Mouse (Mus musculus) lung, postnatal 14 days (tissue): ENCODE results near the gene Sertad4.

Experiments used
- DNase-seq: peaks from one replicate; pipeline ENCODE4 v3.0.0; 2021

Sertad4 gene

GRCm38 (mm10) chr1:192800338-192800737, 55.2 kb downstream of the Sertad4 start:
- DNase-seq, result no peak

GRCm38 (mm10) chr1:192799165-192799991, 56.2 kb downstream of the Sertad4 start:
- no peak for DNase-seq

GRCm38 (mm10) chr1:192798212-192799164, 57.1 kb downstream of the Sertad4 start:
- DNase-seq, result no peak

GRCm38 (mm10) chr1:192797011-192797274, 58.6 kb downstream of the Sertad4 start:
- no peak for DNase-seq

GRCm38 (mm10) chr1:192796201-192797010, 59.1 kb downstream of the Sertad4 start:
- DNase-seq, result no peak

GRCm38 (mm10) chr1:192794957-192795745, 60.4 kb downstream of the Sertad4 start:
- no peak for DNase-seq
